Mouse (Mus musculus): Measurements from ENCODE around the gene Dirc2.

Gene Dirc2

DNA sequence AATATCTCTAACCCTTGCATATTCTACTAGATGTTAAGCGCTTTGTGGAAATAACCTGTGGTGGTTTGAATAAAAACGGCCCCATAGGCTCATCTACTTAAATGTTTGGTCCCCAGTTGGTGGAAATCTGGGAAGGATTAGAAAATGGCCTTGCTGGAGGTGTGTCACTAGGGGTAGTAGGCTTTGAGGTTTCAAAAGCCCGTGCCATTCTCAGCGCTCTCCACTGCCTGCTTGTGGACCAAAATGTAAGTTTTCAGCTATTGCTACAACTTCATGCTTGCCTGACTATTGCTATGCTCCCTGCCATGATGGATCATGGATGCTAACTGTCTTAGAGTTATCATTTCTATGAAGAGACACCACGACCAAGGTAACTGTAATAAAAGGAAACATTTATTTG, 2.5 kb upstream of the Dirc2 start:
- no peak for DNase-seq

- no peak for DNase-seq
Measured at GRCm38 (mm10) chr16:35771141-35771540, 2.0 kb upstream of the Dirc2 start.

- peak; percentile 87 for DNase-seq
Measured at GRCm38 (mm10) chr16:35769878-35770657, 912 bp upstream of the Dirc2 start, which contains the start of gene Hspbap1. Hspbap1 (plus strand) TSS chr16:35770375.

DNA sequence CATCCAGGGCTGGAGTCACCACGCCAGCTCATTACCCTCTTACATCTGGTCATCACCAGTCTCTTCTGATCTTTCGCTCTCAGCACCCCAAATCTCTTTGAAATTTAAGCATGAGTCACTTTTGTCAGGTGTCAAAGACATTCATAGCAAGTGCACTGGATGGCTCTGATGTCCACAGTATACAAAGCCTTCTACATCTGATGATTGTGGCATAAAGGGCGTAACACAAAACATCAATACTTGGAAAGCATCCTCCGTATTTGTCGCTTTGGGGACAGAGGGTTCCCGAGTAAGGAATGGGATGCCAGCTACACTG, 729 bp downstream of the Dirc2 start:
- DNase-seq = no peak

GRCm38 (mm10) chr16:35766366-35766765, 2.8 kb downstream of the Dirc2 start:
- no peak for DNase-seq

DNA sequence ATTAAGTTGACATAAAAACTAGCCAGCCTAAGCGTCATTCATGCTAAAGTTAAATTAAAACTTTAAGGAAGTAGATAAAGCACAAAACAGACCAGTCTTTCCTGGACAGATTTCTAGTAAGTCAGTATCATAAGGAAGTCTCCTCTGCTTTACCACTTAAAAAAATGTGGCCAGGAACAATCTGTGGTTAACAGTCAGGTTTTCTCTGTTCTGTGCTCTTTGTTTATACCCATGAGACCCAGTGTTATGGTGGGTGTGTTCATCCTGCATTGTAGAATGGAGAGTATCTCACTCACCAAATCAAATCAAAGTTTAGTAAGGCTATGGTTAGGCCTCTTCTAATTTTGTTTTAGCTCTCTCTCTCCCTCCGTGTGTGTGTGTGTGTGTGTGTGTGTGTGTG, 3.7 kb downstream of the Dirc2 start:
- DNase-seq = no peak

DNA sequence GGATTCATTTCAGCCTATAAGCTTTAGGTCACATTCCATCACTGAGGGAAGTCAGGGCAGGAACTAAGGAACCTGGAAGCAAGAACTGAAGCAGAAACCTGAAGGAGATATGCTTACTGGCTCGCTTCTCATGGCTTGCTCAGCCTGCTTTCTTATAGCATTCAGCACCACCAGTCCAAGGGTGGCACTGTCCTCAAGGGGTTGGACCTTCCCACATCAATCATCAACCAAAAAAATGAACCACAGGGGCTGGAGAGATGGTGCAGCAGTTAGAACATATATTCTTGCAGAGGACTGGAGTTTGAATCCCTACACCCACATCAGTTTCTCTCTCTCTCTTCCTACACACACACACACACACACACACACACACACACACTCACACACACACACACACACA, 4.2 kb downstream of the Dirc2 start:
- DNase-seq = no peak

DNA sequence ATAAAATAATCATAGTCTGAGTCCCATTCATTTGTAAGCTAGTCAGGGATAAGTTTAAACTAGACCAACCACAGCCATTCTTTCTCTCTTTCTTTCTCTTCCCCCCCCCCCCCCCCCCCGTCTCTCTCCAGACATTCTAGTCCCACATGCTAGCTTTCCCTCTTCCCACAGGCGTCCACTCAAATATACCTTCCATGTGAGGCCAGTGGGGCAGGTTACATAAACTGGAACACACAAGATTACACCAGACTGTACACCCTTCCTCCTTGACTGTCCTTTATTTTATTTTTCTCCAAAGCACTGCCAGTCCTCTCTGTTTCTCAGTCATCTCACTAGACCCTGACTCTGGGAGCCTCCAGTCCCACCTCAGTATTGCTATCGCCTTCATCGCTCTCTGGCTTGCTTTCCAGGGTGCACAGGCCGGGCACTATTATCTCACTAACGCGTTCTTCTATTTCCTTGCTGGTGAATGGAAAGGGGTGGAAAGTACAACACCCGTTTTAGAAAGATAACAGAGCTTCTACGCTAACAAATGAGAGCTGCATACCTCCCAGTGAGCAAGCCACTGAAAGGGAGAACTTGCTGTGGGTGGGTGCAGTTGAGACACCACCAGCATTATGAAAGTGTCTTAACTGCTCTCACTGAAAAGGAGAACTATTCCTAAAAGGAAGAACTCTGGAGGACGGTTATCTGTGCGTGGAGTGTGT, 5.4 kb downstream of the Dirc2 start:
- DNase-seq = no peak

GRCm38 (mm10) chr16:35759401-35759800, 9.8 kb downstream of the Dirc2 start:
- DNase-seq = no peak

GRCm38 (mm10) chr16:35756697-35757096, 12.5 kb downstream of the Dirc2 start:
- no peak for DNase-seq

GRCm38 (mm10) chr16:35755502-35756334, 13.4 kb downstream of the Dirc2 start:
- no peak for DNase-seq

GRCm38 (mm10) chr16:35753926-35754325, 15.2 kb downstream of the Dirc2 start:
- no peak for DNase-seq

DNA sequence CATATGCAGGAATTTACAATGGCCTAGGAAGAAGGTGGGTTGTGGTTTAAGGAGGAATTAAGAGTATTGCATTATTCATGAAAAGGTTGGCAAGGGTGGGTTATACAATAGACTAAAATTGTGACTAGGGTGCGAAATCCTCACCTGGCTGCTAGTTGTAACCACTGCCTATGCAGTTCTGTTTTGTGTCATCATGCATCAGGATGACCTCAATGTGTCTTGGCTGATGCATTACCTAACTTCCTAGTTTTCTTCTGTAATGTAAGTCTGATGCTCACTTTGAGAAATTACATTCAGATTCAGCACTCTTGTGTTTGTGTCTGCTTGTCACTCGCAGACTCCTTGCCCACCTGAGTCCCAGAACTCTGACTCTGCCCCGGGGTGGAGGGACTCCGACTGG, 17.3 kb downstream of the Dirc2 start:
- DNase-seq = no peak

GRCm38 (mm10) chr16:35749385-35749784, 19.8 kb downstream of the Dirc2 start:
- DNase-seq = no peak

DNA sequence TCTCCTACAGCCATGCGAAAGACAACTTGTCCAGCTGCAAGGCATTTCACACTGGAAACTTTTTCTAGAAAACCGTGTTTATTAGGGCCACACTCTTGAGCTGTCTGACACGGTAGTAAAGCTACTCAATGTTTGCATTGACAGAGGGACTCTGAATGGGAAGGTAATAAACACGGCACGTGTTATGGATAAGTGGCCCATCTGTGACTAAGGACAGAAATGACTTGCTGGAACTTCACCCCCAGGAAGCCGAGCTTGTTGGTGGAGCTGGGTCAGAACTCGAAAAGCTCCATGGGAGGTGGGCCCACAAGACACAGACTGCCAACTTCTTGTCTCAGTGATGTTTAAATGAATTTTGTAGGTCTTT, 20.9 kb downstream of the Dirc2 start:
- no peak for DNase-seq

DNA sequence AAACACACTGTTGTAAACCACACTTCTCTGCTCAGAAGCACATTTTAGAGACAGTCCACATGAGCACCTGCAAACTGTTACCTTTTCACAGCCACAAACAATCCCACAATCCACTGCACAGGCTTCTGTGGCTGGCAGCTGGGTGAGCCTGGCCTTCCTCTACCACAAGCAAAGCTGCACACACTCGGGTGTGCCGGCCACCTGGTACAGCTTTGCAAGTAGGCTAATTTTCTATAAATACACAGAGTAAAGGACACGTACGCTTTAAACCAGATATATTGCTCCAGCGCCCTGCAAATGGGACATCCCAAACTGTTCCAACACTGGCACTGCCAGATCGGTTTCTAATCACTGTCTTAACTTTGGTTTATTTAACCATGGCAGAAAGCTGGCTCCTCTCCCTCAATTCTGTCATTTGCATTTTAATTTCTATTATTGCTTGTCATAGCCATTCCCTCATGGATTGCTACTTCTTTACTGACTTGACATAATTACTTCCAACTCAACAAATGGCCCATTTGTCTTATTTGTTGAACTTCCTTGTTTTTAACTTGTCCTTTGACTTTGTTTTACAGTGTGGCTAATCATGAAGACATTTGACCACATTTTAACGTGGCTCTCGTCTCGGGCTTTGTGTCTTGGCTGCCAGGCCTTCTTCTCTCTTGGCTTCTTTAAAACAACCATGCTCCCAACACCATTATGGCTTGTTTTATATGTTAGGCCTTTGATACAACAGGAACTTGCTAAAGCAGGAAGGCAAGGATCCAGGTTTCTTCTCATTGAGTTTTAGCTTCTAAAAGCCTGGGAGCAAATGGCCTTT, 21.5 kb downstream of the Dirc2 start:
- DNase-seq = no peak

DNA sequence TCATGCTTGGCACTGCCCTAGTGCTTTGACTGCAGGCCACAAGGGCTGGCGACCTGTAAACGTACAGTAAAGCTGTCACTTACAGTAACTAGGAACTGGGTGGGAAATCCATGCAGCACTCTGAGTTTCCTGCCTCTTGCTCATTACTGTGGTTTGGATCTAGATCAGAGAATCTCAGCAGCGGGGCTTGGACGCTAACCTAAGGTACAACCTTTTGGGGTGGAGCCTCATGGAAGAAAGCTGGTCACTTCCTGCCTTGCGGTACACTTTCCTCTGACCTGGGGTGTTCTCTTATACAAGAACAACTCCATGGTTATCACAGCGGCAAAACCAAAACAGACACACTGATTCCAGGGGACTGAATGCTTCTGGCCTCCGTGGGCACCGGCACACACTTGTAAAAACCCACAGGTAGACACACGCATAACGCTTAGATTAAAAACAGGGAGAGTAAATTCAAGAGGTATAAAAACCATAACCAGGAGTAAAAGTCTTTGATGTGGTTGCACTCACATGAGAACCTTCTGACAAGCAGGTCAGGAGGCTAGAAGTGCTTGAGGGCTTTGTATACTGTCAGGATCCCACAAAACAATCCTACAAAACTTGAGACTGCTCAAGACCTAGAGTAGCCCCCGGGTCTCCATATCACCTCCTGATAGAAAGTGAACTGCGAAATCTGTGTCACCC, 26.8 kb downstream of the Dirc2 start:
- no peak for DNase-seq

DNA sequence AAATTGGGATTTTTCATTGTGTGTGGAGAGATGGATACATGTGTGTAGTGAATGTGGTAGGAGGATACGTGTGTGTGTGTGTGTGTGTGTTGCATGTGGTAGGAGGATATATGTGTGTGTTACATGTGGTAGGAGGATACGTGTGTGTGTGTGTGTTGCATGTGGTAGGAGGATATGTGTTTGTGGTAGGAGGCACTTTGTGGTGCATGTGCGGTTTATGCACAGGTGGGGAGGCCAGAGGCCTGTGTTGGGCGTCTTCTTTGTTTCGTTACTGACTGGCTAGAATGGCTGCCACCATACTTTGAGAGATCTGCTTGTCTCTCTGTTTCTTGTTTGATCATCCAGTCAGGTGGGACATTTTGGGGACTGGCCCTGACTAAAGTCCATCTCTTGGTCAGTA, 27.5 kb downstream of the Dirc2 start:
- no peak for DNase-seq

GRCm38 (mm10) chr16:35740943-35741342, 28.2 kb downstream of the Dirc2 start:
- DNase-seq = no peak

GRCm38 (mm10) chr16:35740357-35740756, 28.8 kb downstream of the Dirc2 start:
- no peak for DNase-seq

DNA sequence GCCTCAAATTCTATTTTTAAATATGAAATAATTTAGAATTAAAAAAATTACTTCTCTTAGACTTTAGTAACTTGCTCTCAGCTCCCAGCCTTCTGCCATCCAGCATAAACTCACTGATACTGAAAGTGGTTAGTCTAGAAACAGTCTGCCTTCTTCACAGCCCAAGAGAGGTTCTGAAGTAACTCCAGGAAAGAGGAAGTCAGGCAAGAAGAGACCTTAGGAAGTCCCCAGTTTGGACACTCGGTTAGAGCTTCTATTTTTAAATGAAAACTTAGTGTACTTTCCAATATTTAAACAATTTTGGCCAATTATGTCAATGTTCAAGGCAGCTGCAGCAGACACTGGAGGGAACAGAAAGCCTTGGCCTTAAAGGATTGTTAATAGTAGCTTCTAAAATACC, 29.6 kb downstream of the Dirc2 start:
- no peak for DNase-seq

- DNase-seq = no peak
Measured at GRCm38 (mm10) chr16:35738096-35738767, 30.9 kb downstream of the Dirc2 start.

Measured in cerebellum, adult 11 months (tissue).